Mouse (Mus musculus): ENCODE measurements around the gene Cx3cr1. TPM values are rescaled to one million over a fixed set of nuclear protein-coding genes. Genes with fewer than 3 reads are reported as not detected.

The Cx3cr1 gene
- polyA plus RNA-seq, 1 experiment from 2014 or later = 17.1 TPM

Other genes starting within 250 kb of the Cx3cr1 start
- 0.04 and 0.08 TPM in 2 replicates for gene Scn11a, start 244.4 kb downstream of the Cx3cr1 start, polyA plus RNA-seq (2015; fragmentation: Nextera tagmentation; extraction: Ambion mirVana)
- 48.1 and 55.1 TPM in 2 replicates for gene Wdr48, start 175.0 kb downstream of the Cx3cr1 start, polyA plus RNA-seq (2015; fragmentation: Nextera tagmentation; extraction: Ambion mirVana)
- gene Gorasp1, start 132.3 kb downstream of the Cx3cr1 start, polyA plus RNA-seq (2015; fragmentation: Nextera tagmentation; extraction: Ambion mirVana) = 32.5 and 32.6 TPM in 2 replicates
- 1.5 and 2.6 TPM in 2 replicates for gene Ttc21a, start 132.3 kb downstream of the Cx3cr1 start, polyA plus RNA-seq (2015; fragmentation: Nextera tagmentation; extraction: Ambion mirVana)
- 5.7 and 6.7 TPM in 2 replicates for gene Csrnp1, start 85.2 kb downstream of the Cx3cr1 start, polyA plus RNA-seq (2015; fragmentation: Nextera tagmentation; extraction: Ambion mirVana)
- gene Xirp1, start 46.3 kb downstream of the Cx3cr1 start, polyA plus RNA-seq (2015; fragmentation: Nextera tagmentation; extraction: Ambion mirVana) = 2.6 and 3.6 TPM in 2 replicates
- 3.0 and 3.8 TPM in 2 replicates for gene Ccr8, start 22.2 kb upstream of the Cx3cr1 start, polyA plus RNA-seq (2015; fragmentation: Nextera tagmentation; extraction: Ambion mirVana)
- 28.4 and 30.1 TPM in 2 replicates for gene Slc25a38, start 40.5 kb upstream of the Cx3cr1 start, polyA plus RNA-seq (2015; fragmentation: Nextera tagmentation; extraction: Ambion mirVana)
- 1,545 and 1,556 TPM in 2 replicates for gene Rpsa, start 57.8 kb upstream of the Cx3cr1 start, polyA plus RNA-seq (2015; fragmentation: Nextera tagmentation; extraction: Ambion mirVana)
- 0.40 and 0.56 TPM in 2 replicates for gene Mobp, start 79.8 kb upstream of the Cx3cr1 start, polyA plus RNA-seq (2015; fragmentation: Nextera tagmentation; extraction: Ambion mirVana)
- gene Myrip, start 231.6 kb upstream of the Cx3cr1 start, polyA plus RNA-seq (2015; fragmentation: Nextera tagmentation; extraction: Ambion mirVana) = 0.63 and 0.84 TPM in 2 replicates

Measured in embryonic facial prominence, embryonic 15.5 days (tissue).